Mouse (Mus musculus) midbrain, embryonic 16.5 days (tissue): ENCODE measurements around the gene Car9. TPM values are rescaled to one million over a fixed set of nuclear protein-coding genes. Genes with fewer than 3 reads are reported as not detected.

Experiments
- ATAC-seq: fragments of 200-750 bp; cut with Nextera tagmentation; 2 replicates; pipeline ENCODE4 v1.8.0; 2017; ENCODE audit warnings: moderate TSS enrichment
- H3K27ac ChIP-seq: fragments of 300-500 bp; sonication (generic); 2 replicates; pipeline ENCODE4 v1.5.1; 2014; ENCODE audit warnings: mild to moderate bottlenecking, low read length, mixed read lengths
- H3K27me3 ChIP-seq: fragments of 300-500 bp; sonication (generic); 2 replicates; pipeline ENCODE4 v1.6.1; 2014; ENCODE audit warnings: low read depth, low read length, mixed read lengths; ENCODE audit not compliant: control insufficient read depth, insufficient read depth
- H3K36me3 ChIP-seq: fragments of 300-500 bp; sonication (generic); 2 replicates; pipeline ENCODE4 v1.6.1; 2014; ENCODE audit warnings: mild to moderate bottlenecking, low read length, moderate library complexity, mixed read lengths; ENCODE audit not compliant: control insufficient read depth, insufficient read depth
- H3K4me1 ChIP-seq: fragments of 300-500 bp; sonication (generic); 2 replicates; pipeline ENCODE4 v1.6.1; 2014; ENCODE audit warnings: mild to moderate bottlenecking, low read length, mixed read lengths; ENCODE audit not compliant: control insufficient read depth, insufficient read depth
- H3K4me2 ChIP-seq: fragments of 300-500 bp; sonication (generic); 2 replicates; pipeline ENCODE4 v1.6.1; 2014; ENCODE audit warnings: mild to moderate bottlenecking, low read length, mixed read lengths
- H3K4me3 ChIP-seq: fragments of 300-500 bp; sonication (generic); 2 replicates; pipeline ENCODE4 v1.5.1; 2014; ENCODE audit warnings: low read depth, mild to moderate bottlenecking, low read length, moderate library complexity, mixed read lengths
- H3K9ac ChIP-seq: fragments of 300-500 bp; sonication (generic); 2 replicates; pipeline ENCODE4 v1.6.1; 2014; ENCODE audit warnings: low read depth, low read length, mixed read lengths
- H3K9me3 ChIP-seq: fragments of 300-500 bp; sonication (generic); replicated peaks from 2 replicates; pipeline ENCODE4 v1.6.1; 2014; ENCODE audit warnings: mild to moderate bottlenecking, low read length, mixed read lengths; ENCODE audit not compliant: control insufficient read depth, poor library complexity, severe bottlenecking
- WGBS: fragments of 180-500 bp; shearing (Covaris S2); extraction: QIAGEN DNeasy Blood & Tissue Kit; methylation state at CpG from one replicate; pipeline ENCODE4 v1.1.7; 2014; 5-methylcytosine and 5-hydroxymethylcytosine counted together
- polyA plus RNA-seq: library from polyadenylated mRNA; unstranded; fragments of >200 nt; fragmentation: Nextera tagmentation; extraction: Ambion mirVana; gene quantifications from 2 replicates; pipeline ENCODE4 v1.2.1, GENCODE M21; 2015

Gene Car9
- polyA plus RNA-seq, 1 experiment from 2014 or later: 0.21 TPM

GRCm38 (mm10) chr4:43527880-43528279 is 21.1 kb downstream of the Car9 start:
- no peak overlapping the region for H3K4me2 ChIP-seq
- WGBS: 71% methylated on average over 5 of the region's 5 CpGs
- H3K36me3 ChIP-seq: peaks cover 15% of the 10 kb centered on the region

GRCm38 (mm10) chr4:43528487-43528886 is 21.7 kb downstream of the Car9 start:
- WGBS: 77% methylated on average over 9 of the region's 9 CpGs
- Histone ChIP-seq H3K36me3 (peaks cover 19% of the 10 kb centered on the region), H3K4me2 (no peak overlapping the region), H3K9me3 (no peaks in the 10 kb centered on the region), H3K27ac (no peak overlapping the region), H3K27me3 (peaks cover 7% of the 10 kb centered on the region), H3K9ac (no peak overlapping the region), H3K4me1 (peaks cover 11% of the 10 kb centered on the region), H3K4me3 (no peak overlapping the region)
- no peak for ATAC-seq

More at GRCm38 (mm10) chr4:43527880-43528279, 21.1 kb downstream of the Car9 start:
- no peak for ATAC-seq
- Histone ChIP-seq H3K4me1 (peaks cover 15% of the 10 kb centered on the region), H3K4me3 (no peak overlapping the region), H3K9ac (no peak overlapping the region), H3K9me3 (no peaks in the 10 kb centered on the region), H3K27me3 (peaks cover 13% of the 10 kb centered on the region), H3K27ac (no peak overlapping the region)

GRCm38 (mm10) chr4:43530081-43530501 is 23.3 kb downstream of the Car9 start:
- peaks cover 2% of the 10 kb centered on the region; the same call in 1 of the 2 replicates for H3K27me3 ChIP-seq
- no peaks in the 10 kb centered on the region for H3K9me3 ChIP-seq
- no peaks in the 10 kb centered on the region for H3K4me1 ChIP-seq
- H3K36me3 ChIP-seq: peaks cover 30% of the 10 kb centered on the region
- H3K4me2 ChIP-seq: no peak overlapping the region
- H3K4me3 ChIP-seq: no peak overlapping the region
- H3K9ac ChIP-seq: no peak overlapping the region
- WGBS: 62% methylated on average over 8 of the region's 8 CpGs
- ATAC-seq: no peak
- no peak overlapping the region for H3K27ac ChIP-seq

GRCm38 (mm10) chr4:43530581-43530980 is 23.8 kb downstream of the Car9 start:
- WGBS: 23% methylated on average over 7 of the region's 7 CpGs
- no peak overlapping the region for H3K4me2 ChIP-seq
- H3K36me3 ChIP-seq: peaks cover 35% of the 10 kb centered on the region
- ATAC-seq: no peak
- no peak overlapping the region for H3K27ac ChIP-seq
- no peak overlapping the region for H3K4me3 ChIP-seq
- H3K27me3 ChIP-seq: peaks cover 2% of the 10 kb centered on the region; the same call in 1 of the 2 replicates
- no peak overlapping the region for H3K9ac ChIP-seq
- no peaks in the 10 kb centered on the region for H3K4me1 ChIP-seq
- no peaks in the 10 kb centered on the region for H3K9me3 ChIP-seq

- ATAC-seq: no peak
- no peak overlapping the region for H3K4me2 ChIP-seq
- H3K36me3 ChIP-seq: peaks cover 55% of the 10 kb centered on the region
- no peaks in the 10 kb centered on the region for H3K9me3 ChIP-seq
- no peak overlapping the region for H3K9ac ChIP-seq
- H3K27ac ChIP-seq: no peak overlapping the region
- no peak overlapping the region for H3K4me3 ChIP-seq
- H3K27me3 ChIP-seq: no peaks in the 10 kb centered on the region
- H3K4me1 ChIP-seq: no peaks in the 10 kb centered on the region
- WGBS: 95% methylated on average over 9 of the region's 9 CpGs
Measured at GRCm38 (mm10) chr4:43533270-43533669, 26.5 kb downstream of the Car9 start.

GRCm38 (mm10) chr4:43535628-43536027 is 28.9 kb downstream of the Car9 start:
- no peak for ATAC-seq

GRCm38 (mm10) chr4:43536031-43536430 is 29.3 kb downstream of the Car9 start:
- ATAC-seq: no peak
- no peak overlapping the region for H3K4me3 ChIP-seq
- H3K4me1 ChIP-seq: no peaks in the 10 kb centered on the region

More at GRCm38 (mm10) chr4:43535628-43536027, 28.9 kb downstream of the Car9 start:
- H3K27me3 ChIP-seq: no peaks in the 10 kb centered on the region
- no peak overlapping the region for H3K4me2 ChIP-seq
- WGBS: 97% methylated on average over 8 of the region's 8 CpGs
- H3K27ac ChIP-seq: no peak overlapping the region
- H3K9ac ChIP-seq: no peak overlapping the region
- H3K9me3 ChIP-seq: no peaks in the 10 kb centered on the region
- no peaks in the 10 kb centered on the region for H3K4me1 ChIP-seq
- no peak overlapping the region for H3K4me3 ChIP-seq
- peaks cover 73% of the 10 kb centered on the region for H3K36me3 ChIP-seq

GRCm38 (mm10) chr4:43542044-43542443 is 35.3 kb downstream of the Car9 start:
- H3K4me1 ChIP-seq: no peaks in the 10 kb centered on the region
- no peak overlapping the region for H3K9ac ChIP-seq
- H3K27me3 ChIP-seq: no peaks in the 10 kb centered on the region
- H3K36me3 ChIP-seq: peaks cover 72% of the 10 kb centered on the region
- no peak overlapping the region for H3K4me2 ChIP-seq
- H3K27ac ChIP-seq: no peak overlapping the region
- H3K4me3 ChIP-seq: no peak overlapping the region
- no peaks in the 10 kb centered on the region for H3K9me3 ChIP-seq
- no peak for ATAC-seq
- 76% methylated on average over 3 of the region's 3 CpGs for WGBS

More at GRCm38 (mm10) chr4:43536031-43536430, 29.3 kb downstream of the Car9 start:
- H3K36me3 ChIP-seq: peaks cover 73% of the 10 kb centered on the region
- no peak overlapping the region for H3K4me2 ChIP-seq
- H3K9me3 ChIP-seq: no peaks in the 10 kb centered on the region
- WGBS: 96% methylated on average over 9 of the region's 9 CpGs
- no peaks in the 10 kb centered on the region for H3K27me3 ChIP-seq
- no peak overlapping the region for H3K9ac ChIP-seq
- no peak overlapping the region for H3K27ac ChIP-seq

- 96% methylated on average over 12 of the region's 12 CpGs for WGBS
- Histone ChIP-seq H3K36me3 (peaks cover 77% of the 10 kb centered on the region), H3K9ac (no peak overlapping the region), H3K27me3 (no peaks in the 10 kb centered on the region), H3K4me2 (no peak overlapping the region), H3K9me3 (no peaks in the 10 kb centered on the region), H3K27ac (no peak overlapping the region), H3K4me1 (no peaks in the 10 kb centered on the region), H3K4me3 (no peak overlapping the region)
- no peak for ATAC-seq
Measured at GRCm38 (mm10) chr4:43546375-43547047, 39.7 kb downstream of the Car9 start.
